Mouse (Mus musculus): Measurements from ENCODE around the gene B4galt2. TPM values are rescaled to one million over a fixed set of nuclear protein-coding genes. Genes with fewer than 3 reads are reported as not detected.

B4galt2 gene
- polyA plus RNA-seq, 1 experiment from 2014 or later, result 24.8 TPM

DNA sequence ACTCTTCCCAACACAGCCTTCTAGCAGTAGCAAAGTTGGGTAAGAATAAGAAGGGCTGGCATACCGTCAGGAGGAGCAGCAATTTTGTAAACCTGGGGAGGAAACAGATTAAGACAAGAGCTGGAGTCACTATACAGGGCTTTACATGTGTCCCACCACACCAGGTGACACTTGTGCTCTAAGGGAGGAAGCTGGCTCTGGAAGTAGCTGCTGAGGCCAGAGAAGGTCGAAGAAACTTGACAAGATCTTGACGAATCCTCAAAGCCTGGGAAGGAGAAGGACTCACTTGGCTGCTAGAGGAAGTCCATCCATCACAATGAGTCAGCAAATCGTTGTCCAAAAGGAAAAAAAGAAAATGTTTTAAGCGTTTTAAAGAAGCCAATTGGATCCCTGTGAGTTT lies 33.1 kb upstream of the B4galt2 start:
- peak overlapping the region; percentile 71 for H3K4me3 ChIP-seq
- no peak overlapping the region for H3K27ac ChIP-seq (replicated peaks)
- peaks cover 11% of the 10 kb centered on the region for H3K36me3 ChIP-seq
- peaks cover 42% of the 10 kb centered on the region for H3K4me1 ChIP-seq
- 0 out of 2 replicates have a peak, but pooled peaks cover 1% of the 10 kb centered on the region for H3K27me3 ChIP-seq (ENCODE audit: low read depth, poor library complexity, severe bottlenecking)
- no peaks in the 10 kb centered on the region for H3K9me3 ChIP-seq (replicated peaks)
- 93% methylated on average over 5 of the region's 5 CpGs for WGBS
- no peak for DNase-seq (ENCODE audit: low spot score)

GRCm38 (mm10) chr4:117915489-117916105 lies 32.3 kb upstream of the B4galt2 start:
- Histone ChIP-seq H3K4me3 (peak overlapping the region; percentile 71), H3K27me3 (ENCODE audit: low read depth, poor library complexity, severe bottlenecking) (no peaks in the 10 kb centered on the region), H3K36me3 (peaks cover 19% of the 10 kb centered on the region), H3K4me1 (peaks cover 42% of the 10 kb centered on the region), H3K9me3 (replicated peaks) (no peaks in the 10 kb centered on the region), H3K27ac (replicated peaks) (peak overlapping the region; percentile 97)
- peak; percentile 28 for DNase-seq (ENCODE audit: low spot score)
- WGBS, result 9% methylated on average over 19 of the region's 19 CpGs

DNA sequence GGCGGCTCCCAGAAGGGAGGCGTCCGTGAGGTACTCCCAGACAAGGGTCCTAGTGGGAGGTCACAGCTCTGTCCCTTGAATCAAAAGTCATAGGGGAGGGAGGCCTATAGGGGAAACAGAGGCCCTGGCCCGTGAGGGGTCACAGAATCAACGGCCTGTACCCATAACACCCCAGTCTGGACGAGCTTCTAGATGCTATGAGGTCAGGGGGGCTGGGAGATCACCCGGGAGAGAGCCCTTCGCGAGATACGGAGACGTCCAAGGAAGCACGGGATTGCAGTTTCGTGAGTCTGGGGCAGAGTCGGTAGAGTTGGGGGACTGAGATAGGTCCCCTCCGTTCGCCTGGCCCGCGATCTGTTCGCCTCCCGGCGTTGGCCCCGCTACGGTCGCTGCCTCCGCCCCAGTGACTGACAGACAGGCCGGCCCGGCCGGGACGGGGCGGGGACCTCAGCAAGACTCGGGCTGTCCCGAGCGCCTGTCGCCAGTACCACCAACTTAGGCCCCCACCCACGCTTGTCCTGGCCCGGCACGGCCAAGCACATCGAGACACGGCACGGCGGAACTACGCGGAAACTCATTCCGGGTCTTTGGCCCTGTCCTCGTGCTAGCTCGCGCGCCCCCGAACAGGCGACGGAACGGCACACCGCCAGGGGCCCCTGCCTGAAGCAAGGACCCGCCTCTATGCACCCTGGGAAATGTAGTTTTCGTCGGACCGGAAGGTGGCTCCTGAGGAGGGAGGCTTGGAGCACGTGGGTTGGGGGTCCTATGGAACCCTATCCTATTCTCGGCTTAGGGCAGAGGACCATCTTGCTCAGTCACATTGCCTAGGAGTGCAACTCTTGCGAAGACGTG lies 31.5 kb upstream of the B4galt2 start, which contains the start of gene Ipo13:
Gene Ipo13, minus strand, starts transcription at position 409 of the 852 bp plus-strand sequence.
- Histone ChIP-seq H3K36me3 (peaks cover 27% of the 10 kb centered on the region), H3K4me1 (peaks cover 46% of the 10 kb centered on the region), H3K27me3 (ENCODE audit: low read depth, poor library complexity, severe bottlenecking) (no peaks in the 10 kb centered on the region), H3K27ac (replicated peaks) (peak within 1 kb of the TSS; percentile 97), H3K4me3 (peak within 1 kb of the TSS; percentile 71), H3K9me3 (replicated peaks) (no peaks in the 10 kb centered on the region)
- WGBS, result under 1% methylated on average over 61 of the region's 61 CpGs
- DNase-seq (ENCODE audit: low spot score), result peak; percentile 95

DNA sequence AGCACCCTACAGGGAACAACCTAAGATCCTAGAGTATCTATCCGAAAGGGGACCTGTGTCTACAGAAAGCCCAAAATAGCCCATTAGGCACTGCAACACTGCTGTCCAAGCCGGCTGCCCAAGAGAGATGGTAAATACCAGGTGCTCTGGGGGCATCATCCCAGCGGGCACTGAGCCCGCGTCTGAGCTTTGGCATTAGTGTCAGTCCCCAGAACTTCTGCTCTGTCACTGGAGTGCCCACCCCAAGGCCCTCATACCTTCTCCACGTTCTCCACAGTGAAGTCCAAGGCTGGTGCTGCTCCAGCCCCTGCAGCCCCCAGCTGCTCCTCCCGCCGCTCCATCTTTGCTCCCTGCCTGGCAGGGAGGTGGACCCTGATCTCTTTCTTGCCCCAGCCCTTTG lies 30.7 kb upstream of the B4galt2 start:
- DNase-seq (ENCODE audit: low spot score), result peak; percentile 18
- 19% methylated on average over 8 of the region's 8 CpGs for WGBS
- Histone ChIP-seq H3K4me1 (peaks cover 54% of the 10 kb centered on the region), H3K36me3 (peaks cover 35% of the 10 kb centered on the region), H3K9me3 (replicated peaks) (no peaks in the 10 kb centered on the region), H3K27me3 (ENCODE audit: low read depth, poor library complexity, severe bottlenecking) (no peaks in the 10 kb centered on the region), H3K27ac (replicated peaks) (peak overlapping the region; percentile 97), H3K4me3 (peak overlapping the region; percentile 71)

DNA sequence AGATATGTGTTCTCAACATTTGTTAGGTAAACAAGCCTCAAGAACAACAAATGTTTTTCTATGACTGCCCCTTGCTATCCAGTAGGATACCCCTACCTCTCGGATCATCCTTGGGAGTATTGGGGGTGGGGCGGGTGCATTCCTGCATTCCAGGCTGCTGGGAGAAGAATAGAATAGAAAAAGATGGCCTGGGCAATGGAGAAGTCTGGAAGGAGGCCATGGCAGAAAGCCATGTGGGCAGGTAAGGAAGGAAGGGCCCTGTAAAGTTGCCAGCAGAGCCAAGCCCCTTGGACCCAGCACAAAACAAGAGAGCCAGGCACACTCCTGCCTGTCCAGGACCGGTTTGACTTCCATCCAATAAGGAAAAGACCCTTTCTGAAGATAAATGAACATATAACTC lies 30.1 kb upstream of the B4galt2 start:
- H3K4me1 ChIP-seq, result peaks cover 60% of the 10 kb centered on the region
- H3K27ac ChIP-seq (replicated peaks), result no peak overlapping the region; the same call in 1 of the 2 replicates
- H3K36me3 ChIP-seq, result peaks cover 41% of the 10 kb centered on the region
- H3K9me3 ChIP-seq (replicated peaks), result no peaks in the 10 kb centered on the region
- WGBS, result 58% methylated on average over 3 of the region's 3 CpGs
- peak overlapping the region; percentile 71 for H3K4me3 ChIP-seq
- DNase-seq (ENCODE audit: low spot score), result no peak
- no peaks in the 10 kb centered on the region for H3K27me3 ChIP-seq (ENCODE audit: low read depth, poor library complexity, severe bottlenecking)

DNA sequence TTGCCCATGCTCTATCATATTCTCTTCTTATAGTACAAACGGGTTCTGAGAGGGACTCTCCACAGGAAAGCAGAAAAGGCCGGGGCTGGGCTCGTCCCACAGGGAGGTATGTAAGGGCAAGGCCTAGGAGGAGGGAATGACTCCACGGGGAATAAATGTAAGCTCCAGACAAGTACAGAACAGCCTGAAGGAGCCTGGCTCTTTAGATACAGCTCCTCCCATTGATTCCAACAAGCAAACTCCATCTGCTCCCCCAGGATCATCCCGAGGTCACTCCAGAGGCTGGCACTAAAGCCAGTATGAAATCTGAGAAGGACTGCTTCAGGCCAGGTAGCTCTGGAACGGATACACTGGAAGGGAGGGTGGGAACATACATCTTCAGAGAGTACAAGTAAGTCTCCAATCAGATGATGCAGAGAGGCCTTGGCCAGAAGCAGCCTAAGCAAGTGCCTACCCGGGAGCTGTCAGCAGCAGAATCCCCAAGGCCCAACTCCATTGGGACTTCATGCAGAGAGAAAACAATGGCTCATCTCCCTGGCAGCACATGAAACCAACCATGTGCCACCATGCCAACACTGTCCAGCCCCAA lies 29.5 kb upstream of the B4galt2 start:
- H3K27ac ChIP-seq (replicated peaks), result no peak overlapping the region; the same call in 1 of the 2 replicates
- peak overlapping the region; percentile 71 for H3K4me3 ChIP-seq
- WGBS, result 75% methylated on average over 7 of the region's 7 CpGs
- H3K36me3 ChIP-seq, result peaks cover 47% of the 10 kb centered on the region
- H3K27me3 ChIP-seq (ENCODE audit: low read depth, poor library complexity, severe bottlenecking), result no peaks in the 10 kb centered on the region
- no peak for DNase-seq (ENCODE audit: low spot score)
- H3K9me3 ChIP-seq (replicated peaks), result no peaks in the 10 kb centered on the region
- H3K4me1 ChIP-seq, result peaks cover 66% of the 10 kb centered on the region

GRCm38 (mm10) chr4:117912131-117912561 lies 28.9 kb upstream of the B4galt2 start:
- H3K4me1 ChIP-seq, result peaks cover 66% of the 10 kb centered on the region
- H3K4me3 ChIP-seq, result 0 out of 2 replicates have a peak overlapping the region, but pooled peaks have one; percentile 11
- no peak overlapping the region for H3K27ac ChIP-seq (replicated peaks)
- H3K36me3 ChIP-seq, result peaks cover 52% of the 10 kb centered on the region
- WGBS, result 94% methylated on average over 13 of the region's 13 CpGs
- no peaks in the 10 kb centered on the region for H3K9me3 ChIP-seq (replicated peaks)
- DNase-seq (ENCODE audit: low spot score), result no peak
- no peaks in the 10 kb centered on the region for H3K27me3 ChIP-seq (ENCODE audit: low read depth, poor library complexity, severe bottlenecking)

DNA sequence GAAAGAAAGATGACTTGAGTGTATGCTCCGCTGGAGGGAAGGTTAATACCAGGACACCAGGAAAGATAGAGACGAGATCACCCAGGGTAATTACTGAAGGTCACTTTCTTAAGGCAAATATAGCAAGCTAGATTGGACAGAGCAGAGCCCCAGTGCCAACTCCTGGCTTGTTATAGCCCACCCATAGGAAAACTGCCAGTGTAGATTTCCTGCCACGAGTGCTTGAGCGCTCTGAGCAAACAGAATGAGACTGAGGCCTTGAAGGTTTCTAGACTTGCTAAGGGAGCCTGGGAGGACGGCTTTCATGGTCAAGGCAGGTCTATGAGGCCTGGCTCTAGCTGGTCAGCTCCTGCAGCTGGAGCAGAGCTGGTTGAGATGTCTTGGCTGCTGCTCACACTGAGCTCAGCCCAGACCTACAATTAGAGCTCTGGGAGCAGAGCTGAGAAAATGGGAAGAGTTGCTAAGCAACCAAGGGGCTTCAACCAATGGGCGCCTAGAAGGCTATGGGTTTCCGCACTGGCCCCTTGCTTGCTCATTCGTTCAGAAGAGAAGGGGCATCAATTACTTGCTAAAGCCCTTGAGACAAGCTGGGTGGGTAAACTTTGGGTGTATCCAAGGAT lies 25.7 kb upstream of the B4galt2 start:
- Histone ChIP-seq H3K36me3 (peaks cover 80% of the 10 kb centered on the region), H3K4me3 (peak overlapping the region; percentile 25; the same call in 1 of the 2 replicates), H3K9me3 (replicated peaks) (no peaks in the 10 kb centered on the region), H3K27me3 (ENCODE audit: low read depth, poor library complexity, severe bottlenecking) (no peaks in the 10 kb centered on the region), H3K27ac (replicated peaks) (0 out of 2 replicates have a peak overlapping the region, but pooled peaks have one; percentile 20), H3K4me1 (peaks cover 49% of the 10 kb centered on the region)
- WGBS, result 80% methylated on average over 8 of the region's 8 CpGs
- no peak for DNase-seq (ENCODE audit: low spot score)

DNA sequence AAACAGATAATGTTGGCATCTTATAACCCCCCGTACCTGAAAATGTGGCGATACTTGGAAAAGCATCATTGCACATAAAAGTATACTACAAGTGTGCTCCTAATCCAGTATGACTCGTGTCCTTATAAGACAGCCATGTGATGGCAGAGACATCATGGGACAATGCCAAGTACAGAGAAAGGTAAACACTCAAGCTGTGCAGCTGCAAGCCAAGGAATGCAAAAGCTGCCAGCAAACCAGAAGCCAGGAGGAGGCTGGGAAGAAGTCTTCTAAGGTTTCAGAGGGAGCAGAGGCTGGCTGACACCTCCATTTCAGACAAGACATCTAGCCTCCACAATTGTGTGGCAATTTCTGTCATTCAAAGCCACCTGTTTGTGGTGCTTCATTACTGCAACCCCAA lies 22.9 kb upstream of the B4galt2 start:
- H3K27me3 ChIP-seq (ENCODE audit: low read depth, poor library complexity, severe bottlenecking), result no peaks in the 10 kb centered on the region
- no peak overlapping the region for H3K27ac ChIP-seq (replicated peaks)
- H3K4me1 ChIP-seq, result peaks cover 24% of the 10 kb centered on the region
- H3K9me3 ChIP-seq (replicated peaks), result no peaks in the 10 kb centered on the region
- DNase-seq (ENCODE audit: low spot score), result no peak
- H3K4me3 ChIP-seq, result no peak overlapping the region
- peaks cover 95% of the 10 kb centered on the region for H3K36me3 ChIP-seq
- WGBS, result 95% methylated on average over 3 of the region's 3 CpGs

DNA sequence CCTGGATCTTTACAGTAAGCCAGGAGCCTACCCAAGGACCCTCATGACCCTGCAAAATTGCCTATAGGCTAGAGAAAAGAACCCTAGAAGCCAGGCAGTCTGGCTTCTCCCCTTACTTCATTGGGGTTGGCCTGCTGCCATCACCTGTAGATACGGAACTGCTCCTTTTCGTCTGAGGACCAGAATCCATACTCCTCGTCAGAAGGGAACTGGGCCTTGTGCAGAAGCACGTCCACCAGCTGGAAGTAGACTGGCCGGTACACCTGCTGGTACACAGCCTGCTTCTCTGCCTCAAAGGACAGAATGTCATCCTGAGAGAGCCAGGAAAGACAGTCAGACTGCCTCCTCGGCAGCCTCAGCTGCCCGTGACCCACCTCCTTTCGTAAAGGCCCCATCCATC lies 21.5 kb upstream of the B4galt2 start:
- peaks cover 19% of the 10 kb centered on the region for H3K4me1 ChIP-seq
- H3K4me3 ChIP-seq, result no peak overlapping the region
- H3K27ac ChIP-seq (replicated peaks), result no peak overlapping the region
- H3K27me3 ChIP-seq (ENCODE audit: low read depth, poor library complexity, severe bottlenecking), result no peaks in the 10 kb centered on the region
- no peak for DNase-seq (ENCODE audit: low spot score)
- H3K9me3 ChIP-seq (replicated peaks), result no peaks in the 10 kb centered on the region
- peaks cover 95% of the 10 kb centered on the region for H3K36me3 ChIP-seq
- WGBS, result 94% methylated on average over 8 of the region's 8 CpGs

- no peaks in the 10 kb centered on the region for H3K9me3 ChIP-seq (replicated peaks)
- WGBS, result 91% methylated on average over 10 of the region's 10 CpGs
- no peak for DNase-seq (ENCODE audit: low spot score)
- H3K27me3 ChIP-seq (ENCODE audit: low read depth, poor library complexity, severe bottlenecking), result no peaks in the 10 kb centered on the region
- H3K27ac ChIP-seq (replicated peaks), result no peak overlapping the region
- H3K36me3 ChIP-seq, result peaks cover 95% of the 10 kb centered on the region
- peaks cover 12% of the 10 kb centered on the region for H3K4me1 ChIP-seq
- H3K4me3 ChIP-seq, result no peak overlapping the region
Measured at GRCm38 (mm10) chr4:117904094-117904493, 20.8 kb upstream of the B4galt2 start.

- Histone ChIP-seq H3K4me1 (no peaks in the 10 kb centered on the region), H3K27ac (replicated peaks) (no peak overlapping the region), H3K9me3 (replicated peaks) (no peaks in the 10 kb centered on the region), H3K36me3 (peaks cover 93% of the 10 kb centered on the region), H3K27me3 (ENCODE audit: low read depth, poor library complexity, severe bottlenecking) (no peaks in the 10 kb centered on the region), H3K4me3 (no peak overlapping the region)
- no peak for DNase-seq (ENCODE audit: low spot score)
- 83% methylated on average over 3 of the region's 3 CpGs for WGBS
Measured at GRCm38 (mm10) chr4:117898111-117898510, 14.8 kb upstream of the B4galt2 start.

All from midbrain, embryonic 10.5 days (tissue).